8 mouse cellular contexts compared by ENCODE assay signal in the genomic region with DNA sequence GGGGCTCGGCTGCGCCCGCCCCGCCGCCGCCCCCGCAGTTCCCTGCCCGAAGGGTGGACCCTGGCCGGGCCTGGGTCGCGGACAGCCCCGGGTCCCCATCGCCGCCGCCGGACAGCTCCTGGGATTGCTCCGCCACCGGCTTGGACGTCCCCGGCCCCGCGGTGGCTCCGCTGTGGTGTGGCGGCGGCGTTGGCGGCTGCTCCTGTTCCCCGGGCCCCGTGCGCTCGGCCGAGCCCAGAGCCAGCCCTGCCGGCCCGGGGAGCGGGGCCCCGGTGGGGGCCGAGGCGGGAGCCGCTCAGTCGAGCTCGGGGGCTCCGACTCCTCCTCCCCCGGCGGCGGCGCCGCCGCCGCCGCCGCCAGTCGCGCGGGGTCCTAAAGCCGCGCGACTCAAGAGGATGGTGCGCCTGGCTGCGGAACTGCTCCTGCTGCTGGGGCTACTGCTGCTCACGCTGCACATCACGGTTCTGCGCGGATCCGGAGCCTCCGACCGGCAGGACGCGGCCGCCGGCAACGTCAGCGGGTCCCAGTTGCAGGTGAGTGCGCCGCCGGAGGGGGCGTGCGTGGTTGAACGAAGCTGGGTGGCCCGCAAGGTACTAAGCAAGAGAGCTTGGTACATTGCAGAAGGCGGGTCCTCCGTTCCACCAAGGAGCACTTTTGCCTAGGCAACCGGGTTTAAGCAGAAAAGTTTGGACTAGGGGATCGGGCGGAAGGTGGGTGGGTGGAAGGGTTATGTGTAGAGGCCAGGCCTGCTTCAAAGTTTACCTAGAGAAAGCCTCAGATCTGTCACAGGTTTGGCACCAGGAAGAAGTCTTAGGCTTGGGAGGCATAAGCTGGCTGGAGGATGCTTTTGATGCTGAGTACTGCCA. TPM values are rescaled to one million over a fixed set of nuclear protein-coding genes. Genes with fewer than 3 reads are reported as not detected.
DNase-seq lines count a peak whose midpoint lies in the region; ATAC-seq and TF ChIP-seq lines count a peak whose summit lies in the region.

No protein-coding gene starts in this region.

- peak overlapping the region; percentile 94 for H3K4me3 ChIP-seq in hindbrain, embryonic 12.5 days
- peak overlapping the region; percentile 89 for H3K4me3 ChIP-seq in lung, postnatal 0 days (ENCODE audit: low read depth, low read length)

- H3K4me2 ChIP-seq in hindbrain, embryonic 12.5 days (replicated peaks), result peak overlapping the region; percentile 100
- H3K4me2 ChIP-seq in lung, postnatal 0 days (replicated peaks; ENCODE audit: low read depth, low read length), result peak overlapping the region; percentile 94

- ATAC-seq in hindbrain, embryonic 12.5 days (ENCODE audit: low FRiP score), result peak; percentile 90
- ATAC-seq in lung, postnatal 0 days, result peak; percentile 69
- no peak for ATAC-seq in erythroid progenitor cell, adult 5-6 weeks (replicated peaks; ENCODE audit: low FRiP score, poor library complexity, severe bottlenecking)

- H3K36me3 ChIP-seq in hindbrain, embryonic 12.5 days, result no peaks in the 10 kb centered on the region
- H3K36me3 ChIP-seq in lung, postnatal 0 days (ENCODE audit: insufficient read depth, low read length), result no peaks in the 10 kb centered on the region

- H3K27ac ChIP-seq in hindbrain, embryonic 12.5 days, result peak overlapping the region; percentile 83
- peak overlapping the region; percentile 81 for H3K27ac ChIP-seq in lung, postnatal 0 days (ENCODE audit: low read length)

- H3K9me3 ChIP-seq in hindbrain, embryonic 12.5 days (replicated peaks), result no peaks in the 10 kb centered on the region
- H3K9me3 ChIP-seq in lung, postnatal 0 days (ENCODE audit: low read length), result no peaks in the 10 kb centered on the region

- TF ChIP-seq CTCF in lung, postnatal 0 days (IDR thresholded peaks at IDR 0.05), result peak; percentile 55

- peak overlapping the region; percentile 83 for H3K9ac ChIP-seq in hindbrain, embryonic 12.5 days
- peak overlapping the region; percentile 75 for H3K9ac ChIP-seq in lung, postnatal 0 days (replicated peaks; ENCODE audit: low read depth)

- peak; percentile 44 to 57 for DNase-seq in adrenal gland, adult 18-20 months (ENCODE audit: low spot score in 2 of 2)
- peak; percentile 58 to 64 for DNase-seq in cerebellum, postnatal 36 days
- peak; percentile 62 to 64 for DNase-seq in frontal cortex, postnatal 36 days (ENCODE audit: low spot score in 2 of 2)
- peak; percentile 57 for DNase-seq in layer of hippocampus, adult 9-11 months
- DNase-seq in lung, postnatal 0 days (ENCODE audit: low spot score), result peak; percentile 67
- peak; percentile 64 to 68 for DNase-seq in right cerebral cortex, adult 2 months (ENCODE audit: low spot score in 2 of 2)

- TF ChIP-seq EP300 in lung, postnatal 0 days (IDR thresholded peaks at IDR 0.05), result no peak

- peaks cover 20% of the 10 kb centered on the region for H3K4me1 ChIP-seq in hindbrain, embryonic 12.5 days
- H3K4me1 ChIP-seq in lung, postnatal 0 days (ENCODE audit: insufficient read depth, low read depth, low read length), result no peaks in the 10 kb centered on the region

- WGBS in hindbrain, embryonic 12.5 days, result 1% methylated on average over 52 of the region's 84 CpGs
- under 1% methylated on average over 55 of the region's 84 CpGs for WGBS in lung, postnatal 0 days

- H3K27me3 ChIP-seq in hindbrain, embryonic 12.5 days, result peaks cover 23% of the 10 kb centered on the region
- H3K27me3 ChIP-seq in lung, postnatal 0 days (replicated peaks; ENCODE audit: insufficient read depth, low read length), result no peaks in the 10 kb centered on the region

RNA-seq across cellular contexts. Expression of a gene that starts 0.5 kb away (rescaled TPM):
- 10 to 100 TPM; 28.3 to 34.0 TPM for total RNA-seq in adrenal gland, adult 18-20 months (2021)
- 1.7 and 1.8 TPM in 2 replicates for polyA plus RNA-seq in hindbrain, embryonic 12.5 days (2016; fragmentation: Nextera tagmentation; extraction: Ambion mirVana)
- 14.5 and 15.1 TPM in 2 replicates for polyA plus RNA-seq in lung, postnatal 0 days (2015; fragmentation: Nextera tagmentation; extraction: Ambion mirVana)
- not detected in 2 replicates for total RNA-seq in erythroid progenitor cell, adult 5-6 weeks (2015; ENCODE audit: low replicate concordance)
- total RNA-seq in erythroid progenitor cell, adult 5-6 weeks (2017; ENCODE audit: low replicate concordance), result 0.64 TPM in 1 of 2 replicates, not detected in the other

Comparison
In these comparisons a context has a peak if more than half of its experiments do, and no peak if none do; other contexts are left out.
1. RNA of a gene that starts 0.5 kb away (total RNA-seq): 28.3 to 34.0 TPM in adrenal gland, adult 18-20 months; 0.64 TPM in erythroid progenitor cell, adult 5-6 weeks; every median in the first group is over 10 times any median in the second.
2. Peak in every context shown above with its lines, with median percentiles within 50 percentile points of each other: DNase-seq.